ENCODE assay signal across 29 mouse cellular contexts in genomic region chr10:91062355-91062754, GRCm38 (mm10). TPM values are rescaled to one million over a fixed set of nuclear protein-coding genes. Genes with fewer than 3 reads are reported as not detected.
A peak's percentile ranks its signal among the peaks of the same experiment; 100 is the strongest.
DNase-seq lines count a peak whose midpoint lies in the region; ATAC-seq and TF ChIP-seq lines count a peak whose summit lies in the region.
"Had no signal": no experiment of that assay in that cellular context is flagged by ENCODE, and none has a peak within 500 bp of the region (broad histone marks: within the 10 kb centered on the region; RNA-seq: fewer than 3 reads in every experiment).

No protein-coding gene starts in this region.

- no peaks in the 10 kb centered on the region for H3K9me3 ChIP-seq in intestine, postnatal 0 days (ENCODE audit: control insufficient read depth)
- H3K9me3 ChIP-seq in forebrain, postnatal 0 days (ENCODE audit: low read length), result no peaks in the 10 kb centered on the region
- H3K9me3 ChIP-seq: embryonic facial prominence, embryonic 13.5 days; forebrain, embryonic 12.5 days; forebrain, embryonic 15.5 days; heart, embryonic 15.5 days had no signal

- no peaks in the 10 kb centered on the region for H3K4me1 ChIP-seq in kidney, adult 2 months (ENCODE audit: control insufficient read depth, insufficient read depth, low read length)
- H3K4me1 ChIP-seq in intestine, postnatal 0 days (replicated peaks; ENCODE audit: control insufficient read depth, insufficient read depth, low read length), result no peaks in the 10 kb centered on the region
- no peaks in the 10 kb centered on the region for H3K4me1 ChIP-seq in forebrain, postnatal 0 days (ENCODE audit: insufficient read depth)
- H3K4me1 ChIP-seq: embryonic facial prominence, embryonic 10.5 days; embryonic facial prominence, embryonic 13.5 days; forebrain, embryonic 12.5 days; heart, embryonic 15.5 days; hindbrain, embryonic 10.5 days; hindbrain, embryonic 13.5 days had no signal

- no peak overlapping the region for H3K27ac ChIP-seq in kidney, adult 2 months (ENCODE audit: insufficient read depth, low read depth, low read length)
- no peak overlapping the region for H3K27ac ChIP-seq in intestine, postnatal 0 days (ENCODE audit: low read depth, low read length)
- H3K27ac ChIP-seq in forebrain, postnatal 0 days (ENCODE audit: low read depth, low read length), result no peak overlapping the region
- H3K27ac ChIP-seq: embryonic facial prominence, embryonic 10.5 days; embryonic facial prominence, embryonic 13.5 days; forebrain, embryonic 12.5 days; forebrain, embryonic 15.5 days; heart, embryonic 15.5 days; hindbrain, embryonic 10.5 days; hindbrain, embryonic 13.5 days had no signal

- no peak overlapping the region for H3K9ac ChIP-seq in intestine, postnatal 0 days (ENCODE audit: low read depth, low read length)
- H3K9ac ChIP-seq in forebrain, postnatal 0 days, result no peak overlapping the region
- H3K9ac ChIP-seq: embryonic facial prominence, embryonic 13.5 days; forebrain, embryonic 12.5 days; forebrain, embryonic 15.5 days; heart, embryonic 12.5 days; heart, embryonic 15.5 days; hindbrain, embryonic 13.5 days had no signal

- no peaks in the 10 kb centered on the region for H3K36me3 ChIP-seq in kidney, adult 2 months (ENCODE audit: control insufficient read depth, insufficient read depth, low read length)
- H3K36me3 ChIP-seq in intestine, postnatal 0 days (ENCODE audit: control insufficient read depth, insufficient read depth), result peaks cover 68% of the 10 kb centered on the region
- peaks cover 26% of the 10 kb centered on the region; the same call in 1 of the 2 replicates for H3K36me3 ChIP-seq in forebrain, postnatal 0 days (ENCODE audit: insufficient read depth)

- ATAC-seq in intestine, postnatal 0 days, result peak; percentile 93
- no peak for ATAC-seq in forebrain, postnatal 0 days
- ATAC-seq: activated CD4-positive, CD25-positive, alpha-beta regulatory T cell, adult 4 months; forebrain, embryonic 15.5 days; hindbrain, embryonic 16.5 days had no signal

- TF ChIP-seq CTCF in kidney, adult 2 months (conservative IDR thresholded peaks at IDR 0.05; ENCODE audit: insufficient read depth, insufficient read length, low read depth, low read length), result no peak
- TF ChIP-seq CTCF in intestine, postnatal 0 days (IDR thresholded peaks at IDR 0.05; ENCODE audit: low read depth), result no peak
- no peak for TF ChIP-seq CTCF in forebrain, postnatal 0 days (IDR thresholded peaks at IDR 0.05; ENCODE audit: low read depth)

- DNase-seq in kidney, adult 2 months, result peak; percentile 8
- no peak for DNase-seq in kidney, postnatal 4 days
- DNase-seq in R1 (ENCODE audit: low read depth, low spot score), result peak; percentile 23
- DNase-seq in c-Kit-positive CD71-positive TER-119-positive erythroid progenitor cells, embryonic 14.5 days (ENCODE audit: low spot score), result no peak
- DNase-seq in left cerebral cortex, postnatal 25 days (ENCODE audit: low spot score in 2 of 2), result no peak
- DNase-seq in forebrain, postnatal 0 days, result no peak
- DNase-seq: adrenal gland, adult 8-10 months; adrenal gland, postnatal 25 days; B cell, adult 2 months; cerebellum, adult 18-20 months; cerebellum, adult 9-10 months; cerebellum, postnatal 14 days; gastrocnemius, postnatal 10 days; gastrocnemius, postnatal 36 days; heart, postnatal 10 days; heart, postnatal 36 days had no signal

- no peak overlapping the region; the same call in 1 of the 2 replicates for H3K4me2 ChIP-seq in intestine, postnatal 0 days (replicated peaks; ENCODE audit: low read depth)
- H3K4me2 ChIP-seq in forebrain, postnatal 0 days (ENCODE audit: low read depth), result no peak overlapping the region
- H3K4me2 ChIP-seq: embryonic facial prominence, embryonic 13.5 days; forebrain, embryonic 12.5 days; forebrain, embryonic 15.5 days; heart, embryonic 12.5 days; heart, embryonic 15.5 days; hindbrain, embryonic 13.5 days had no signal

- no peak for TF ChIP-seq POLR2A in kidney, adult 2 months (IDR thresholded peaks at IDR 0.05; ENCODE audit: low read depth, low read length)

- H3K4me3 ChIP-seq in kidney, adult 2 months (ENCODE audit: insufficient read depth, low read depth, low read length), result no peak overlapping the region
- H3K4me3 ChIP-seq in intestine, postnatal 0 days (ENCODE audit: low read depth, low read length), result no peak overlapping the region
- no peak overlapping the region for H3K4me3 ChIP-seq in forebrain, postnatal 0 days (ENCODE audit: low read depth, low read length)
- H3K4me3 ChIP-seq: embryonic facial prominence, embryonic 10.5 days; embryonic facial prominence, embryonic 13.5 days; erythroblast, embryonic 14.5 days; forebrain, embryonic 12.5 days; forebrain, embryonic 15.5 days; heart, embryonic 12.5 days; heart, embryonic 15.5 days; hindbrain, embryonic 10.5 days; hindbrain, embryonic 13.5 days had no signal

- no peaks in the 10 kb centered on the region for H3K27me3 ChIP-seq in kidney, adult 2 months (replicated peaks; ENCODE audit: control insufficient read depth, insufficient read depth, low read length)
- H3K27me3 ChIP-seq in intestine, postnatal 0 days (replicated peaks; ENCODE audit: control insufficient read depth, insufficient read depth, low read length), result no peaks in the 10 kb centered on the region
- H3K27me3 ChIP-seq in forebrain, postnatal 0 days (ENCODE audit: insufficient read depth, low read length), result no peaks in the 10 kb centered on the region
- H3K27me3 ChIP-seq: CH12.LX; embryonic facial prominence, embryonic 13.5 days; forebrain, embryonic 12.5 days; forebrain, embryonic 15.5 days; heart, embryonic 12.5 days; heart, embryonic 15.5 days; hindbrain, embryonic 13.5 days had no signal

- intact Hi-C loops in left cerebral cortex, postnatal 25 days (cut with DNase I), result no loop called here

- WGBS in kidney, adult 2 months, result 72% methylated on average over 6 of the region's 6 CpGs
- WGBS in intestine, postnatal 0 days, result 54% methylated on average over 6 of the region's 6 CpGs
- 90% methylated on average over 6 of the region's 6 CpGs for WGBS in forebrain, postnatal 0 days

RNA-seq across cellular contexts. Expression of gene Apaf1, which starts 20.2 kb away (rescaled TPM):
- polyA plus RNA-seq in kidney, adult 2 months (2012; rRNA removed), result 3.1 and 4.4 TPM in 2 replicates
- polyA plus RNA-seq in intestine, postnatal 0 days (2015; fragmentation: Nextera tagmentation; extraction: Ambion mirVana), result 26.5 and 32.4 TPM in 2 replicates
- 10 to 100 TPM; 11.3 to 15.4 TPM for total RNA-seq in left cerebral cortex, postnatal 25 days (2021)
- 33.4 and 45.7 TPM in 2 replicates for total RNA-seq in forebrain, postnatal 0 days (2014; rRNA removed)
- 15.3 and 16.7 TPM in 2 replicates for polyA plus RNA-seq in forebrain, postnatal 0 days (2015; fragmentation: Nextera tagmentation; extraction: Ambion mirVana)

RNA-seq across cellular contexts. Expression of gene Ikbip, which starts 20.4 kb away (rescaled TPM):
- 3.4 and 5.7 TPM in 2 replicates for polyA plus RNA-seq in kidney, adult 2 months (2012; rRNA removed)
- polyA plus RNA-seq in intestine, postnatal 0 days (2015; fragmentation: Nextera tagmentation; extraction: Ambion mirVana), result 19.4 and 23.0 TPM in 2 replicates
- total RNA-seq in left cerebral cortex, postnatal 25 days (2021), result 10 to 100 TPM; 12.2 to 15.3 TPM
- total RNA-seq in forebrain, postnatal 0 days (2014; rRNA removed), result 13.1 and 16.3 TPM in 2 replicates
- polyA plus RNA-seq in forebrain, postnatal 0 days (2015; fragmentation: Nextera tagmentation; extraction: Ambion mirVana), result 8.6 and 13.2 TPM in 2 replicates
- polyA plus RNA-seq: erythroblast, embryonic 14.5 days had no signal

Comparison
In these comparisons a context has a peak if more than half of its experiments do, and no peak if none do; other contexts are left out.
1. DNase-seq: peak in kidney, adult 2 months (single experiment) and R1 (single experiment); none in kidney, postnatal 4 days (0 of 2), c-Kit-positive CD71-positive TER-119-positive erythroid progenitor cells, embryonic 14.5 days (single experiment), left cerebral cortex, postnatal 25 days (0 of 2) and forebrain, postnatal 0 days (single experiment).